Mouse (Mus musculus) bone marrow, adult 2 months (tissue): ENCODE data around the gene Rnase13.

Source experiments
- CTCF ChIP-seq: fragments of 200-500 bp; IDR thresholded peaks from 2 replicates; pipeline ENCODE4 v1.5.1; 2011; ENCODE audit warnings: low read length, control low read depth; ENCODE audit not compliant: control insufficient read depth, insufficient read depth
- POLR2A ChIP-seq: fragments of 200-500 bp; IDR thresholded peaks from 2 replicates; pipeline ENCODE4 v1.6.1; 2011; ENCODE audit warnings: low read depth, mild to moderate bottlenecking, control low read depth, low read length, borderline replicate concordance; ENCODE audit not compliant: control insufficient read depth

DNA sequence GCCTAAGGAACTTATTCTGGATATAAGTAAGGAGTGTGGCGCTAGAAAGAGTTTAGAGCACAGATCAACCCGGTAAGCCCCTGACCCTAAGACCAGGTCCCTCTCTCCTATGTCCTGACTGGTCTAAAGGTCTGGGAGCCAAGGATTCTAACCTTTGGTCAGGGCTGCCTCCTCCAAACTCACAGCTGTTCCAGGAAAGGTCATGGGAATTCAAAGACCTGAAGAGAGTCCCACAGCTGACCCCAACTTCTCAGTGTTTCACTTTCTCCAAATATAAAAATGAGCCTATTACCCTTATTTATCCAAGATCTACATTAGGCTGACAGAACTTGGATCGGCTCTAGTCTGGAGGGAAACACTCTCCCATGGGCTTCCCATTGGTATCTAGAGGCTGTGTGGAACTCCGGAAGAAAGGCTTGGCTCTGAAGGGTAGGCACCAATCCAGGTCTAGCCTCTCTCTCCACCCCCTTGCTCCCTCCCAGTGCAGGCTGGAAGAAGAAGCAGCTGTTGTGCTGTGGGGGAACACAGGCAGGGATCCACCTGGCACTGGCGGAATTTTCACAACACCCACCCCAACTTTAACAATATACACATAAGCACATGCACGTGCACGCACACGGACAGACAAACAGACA lies 6.9 kb upstream of the Rnase13 start:
- TF ChIP-seq POLR2A (no peak), CTCF (no peak)
